Mouse (Mus musculus): ENCODE data around the gene Ceacam18. TPM values are rescaled to one million over a fixed set of nuclear protein-coding genes. Genes with fewer than 3 reads are reported as not detected.

The Ceacam18 gene
- polyA plus RNA-seq, 1 experiment, result not detected

- 75% methylated on average over 3 of the region's 3 CpGs for WGBS
- H3K4me3 ChIP-seq (replicated peaks; ENCODE audit: extremely low read depth, low read depth, low read length), result no peak overlapping the region
- no peak for DNase-seq
- TF ChIP-seq CTCF (IDR thresholded peaks at IDR 0.05; ENCODE audit: insufficient read depth, low read length) (no peak), POLR2A (IDR thresholded peaks at IDR 0.05; ENCODE audit: borderline replicate concordance, extremely low read depth, low read depth, low read length) (no peak)
- H3K4me1 ChIP-seq (ENCODE audit: control insufficient read depth, insufficient read depth, low read length), result no peaks in the 10 kb centered on the region
These were observed 9.4 kb upstream of the Ceacam18 start for GRCm38 (mm10) chr7:43625065-43625464.

DNA sequence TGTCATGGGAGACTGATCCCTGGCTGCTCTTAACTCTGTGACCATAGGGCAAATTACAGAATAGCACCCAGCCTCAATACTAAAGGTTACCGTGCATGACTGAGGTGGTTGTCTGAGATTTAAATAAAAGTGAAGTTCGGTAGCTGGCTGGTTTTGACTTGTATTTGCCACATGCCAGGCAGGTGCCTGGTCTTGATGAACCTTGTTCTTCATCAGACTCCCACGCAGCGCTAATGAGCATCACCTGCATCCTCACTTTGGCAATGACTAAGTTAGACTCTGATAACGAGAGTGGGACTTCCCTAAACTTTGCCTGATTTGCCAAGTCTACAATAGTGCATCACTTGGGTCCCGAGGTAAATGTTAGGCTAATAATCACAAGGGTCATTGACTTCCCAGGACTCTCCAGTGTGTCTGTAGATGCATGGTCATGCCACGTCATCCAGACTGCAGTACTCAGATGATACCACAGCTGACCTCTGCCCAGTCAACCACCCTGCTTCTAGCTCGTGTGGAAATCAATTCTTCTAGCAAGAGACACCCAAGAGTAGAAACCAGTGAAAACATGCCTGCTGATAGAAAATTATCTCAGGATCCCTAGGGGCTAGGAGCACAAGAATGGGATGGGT, 8.6 kb upstream of the Ceacam18 start:
- WGBS, result 70% methylated on average over 8 of the region's 8 CpGs
- Histone ChIP-seq H3K4me3 (replicated peaks; ENCODE audit: extremely low read depth, low read depth, low read length) (no peak overlapping the region), H3K4me1 (ENCODE audit: control insufficient read depth, insufficient read depth, low read length) (no peaks in the 10 kb centered on the region)
- no peak for DNase-seq
- no peak for TF ChIP-seq CTCF (IDR thresholded peaks at IDR 0.05; ENCODE audit: insufficient read depth, low read length)
- TF ChIP-seq POLR2A (IDR thresholded peaks at IDR 0.05; ENCODE audit: borderline replicate concordance, extremely low read depth, low read depth, low read length), result no peak

GRCm38 (mm10) chr7:43633940-43634339, 567 bp upstream of the Ceacam18 start:
- no peaks in the 10 kb centered on the region; the same call in 1 of the 2 replicates for H3K4me1 ChIP-seq (ENCODE audit: control insufficient read depth, insufficient read depth, low read length)
- WGBS, result 72% methylated on average over 4 of the region's 4 CpGs
- no peak for DNase-seq
- H3K4me3 ChIP-seq (replicated peaks; ENCODE audit: extremely low read depth, low read depth, low read length), result no peak overlapping the region
- no peak for TF ChIP-seq CTCF (IDR thresholded peaks at IDR 0.05; ENCODE audit: insufficient read depth, low read length)
- no peak for TF ChIP-seq POLR2A (IDR thresholded peaks at IDR 0.05; ENCODE audit: borderline replicate concordance, extremely low read depth, low read depth, low read length)

DNA sequence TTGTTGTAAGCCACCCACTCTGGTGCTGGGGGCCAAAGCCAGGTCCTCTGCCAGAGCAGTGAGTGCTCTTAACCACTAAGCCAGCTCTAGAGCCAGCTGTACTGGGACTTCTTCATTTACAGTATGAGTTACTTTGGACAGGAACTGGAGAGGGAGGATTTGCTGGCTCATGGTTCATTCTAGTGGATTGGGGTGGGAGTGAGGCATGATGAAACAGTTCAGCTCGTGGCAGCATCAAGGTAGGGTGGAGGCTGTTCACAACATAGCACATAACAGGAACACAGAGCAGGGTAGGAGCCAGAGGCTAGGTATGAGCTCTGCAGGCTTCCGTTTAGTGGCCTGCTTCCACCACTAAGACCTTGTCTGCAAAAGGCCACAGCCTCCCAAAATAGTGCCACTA, 1.7 kb downstream of the Ceacam18 start:
- Histone ChIP-seq H3K4me1 (ENCODE audit: control insufficient read depth, insufficient read depth, low read length) (no peaks in the 10 kb centered on the region; the same call in 1 of the 2 replicates), H3K4me3 (replicated peaks; ENCODE audit: extremely low read depth, low read depth, low read length) (no peak overlapping the region)
- DNase-seq, result no peak
- WGBS, result 44% methylated on average over 2 of the region's 2 CpGs
- TF ChIP-seq POLR2A (IDR thresholded peaks at IDR 0.05; ENCODE audit: borderline replicate concordance, extremely low read depth, low read depth, low read length) (no peak), CTCF (IDR thresholded peaks at IDR 0.05; ENCODE audit: insufficient read depth, low read length) (no peak)

DNA sequence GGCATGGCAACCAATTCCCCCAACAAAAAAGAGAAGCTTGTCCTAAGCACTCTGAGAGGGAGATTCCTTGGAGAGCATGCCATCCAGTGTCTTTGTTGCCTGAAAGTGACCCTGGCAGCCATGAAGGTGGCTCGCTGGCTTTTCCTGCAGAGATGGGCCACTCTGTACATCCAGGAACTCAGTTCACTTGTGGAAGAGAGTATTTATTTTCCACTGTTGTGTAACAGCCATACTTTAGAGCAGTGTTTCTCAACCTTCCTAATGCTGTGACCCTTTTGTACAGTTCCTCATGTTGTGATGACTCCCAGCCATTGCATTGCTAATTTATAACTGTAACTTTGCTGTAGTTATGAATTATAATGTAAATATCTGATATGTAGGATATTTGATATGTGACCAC, 2.6 kb downstream of the Ceacam18 start:
- Histone ChIP-seq H3K4me3 (replicated peaks; ENCODE audit: extremely low read depth, low read depth, low read length) (no peak overlapping the region), H3K4me1 (ENCODE audit: control insufficient read depth, insufficient read depth, low read length) (no peaks in the 10 kb centered on the region; the same call in 1 of the 2 replicates)
- WGBS, result 66% methylated on average over 1 of the region's 1 CpGs
- no peak for DNase-seq
- no peak for TF ChIP-seq POLR2A (IDR thresholded peaks at IDR 0.05; ENCODE audit: borderline replicate concordance, extremely low read depth, low read depth, low read length)
- no peak for TF ChIP-seq CTCF (IDR thresholded peaks at IDR 0.05; ENCODE audit: insufficient read depth, low read length)

DNA sequence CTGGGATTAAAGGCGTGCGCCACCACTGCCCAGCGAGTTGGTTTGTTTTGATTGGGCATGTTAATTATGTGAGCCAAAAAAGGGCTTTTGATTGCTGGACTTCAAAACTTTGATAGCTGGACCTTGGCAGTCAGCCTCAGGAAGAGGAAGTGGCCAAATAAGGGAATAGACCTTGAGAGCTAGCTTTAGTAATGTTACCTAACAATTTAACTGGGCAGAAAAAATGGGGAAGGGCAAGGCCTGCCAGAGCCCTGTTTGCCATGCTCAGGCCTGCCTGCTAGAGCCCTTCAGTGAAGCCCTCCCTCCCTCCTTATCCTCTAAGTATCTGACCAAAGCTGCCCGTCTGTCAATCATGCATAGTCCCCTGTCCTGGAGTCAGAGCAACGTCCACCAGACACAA, 8.1 kb downstream of the Ceacam18 start:
- no peaks in the 10 kb centered on the region for H3K4me1 ChIP-seq (ENCODE audit: control insufficient read depth, insufficient read depth, low read length)
- 43% methylated on average over 5 of the region's 5 CpGs for WGBS
- TF ChIP-seq POLR2A (IDR thresholded peaks at IDR 0.05; ENCODE audit: borderline replicate concordance, extremely low read depth, low read depth, low read length) (no peak), CTCF (IDR thresholded peaks at IDR 0.05; ENCODE audit: insufficient read depth, low read length) (no peak)
- DNase-seq, result no peak
- no peak overlapping the region for H3K4me3 ChIP-seq (replicated peaks; ENCODE audit: extremely low read depth, low read depth, low read length)

GRCm38 (mm10) chr7:43643046-43643652, 8.6 kb downstream of the Ceacam18 start:
- no peak for DNase-seq
- H3K4me1 ChIP-seq (ENCODE audit: control insufficient read depth, insufficient read depth, low read length), result no peaks in the 10 kb centered on the region
- no peak for TF ChIP-seq POLR2A (IDR thresholded peaks at IDR 0.05; ENCODE audit: borderline replicate concordance, extremely low read depth, low read depth, low read length)
- no peak for TF ChIP-seq CTCF (IDR thresholded peaks at IDR 0.05; ENCODE audit: insufficient read depth, low read length)
- 70% methylated on average over 17 of the region's 17 CpGs for WGBS
- no peak overlapping the region for H3K4me3 ChIP-seq (replicated peaks; ENCODE audit: extremely low read depth, low read depth, low read length)

GRCm38 (mm10) chr7:43652683-43653082, 18.2 kb downstream of the Ceacam18 start:
- Histone ChIP-seq H3K4me3 (replicated peaks; ENCODE audit: extremely low read depth, low read depth, low read length) (no peak overlapping the region), H3K4me1 (ENCODE audit: control insufficient read depth, insufficient read depth, low read length) (no peaks in the 10 kb centered on the region)
- DNase-seq, result no peak
- TF ChIP-seq POLR2A (IDR thresholded peaks at IDR 0.05; ENCODE audit: borderline replicate concordance, extremely low read depth, low read depth, low read length) (no peak), CTCF (IDR thresholded peaks at IDR 0.05; ENCODE audit: insufficient read depth, low read length) (no peak)
- WGBS, result 81% methylated on average over 6 of the region's 6 CpGs

- H3K4me3 ChIP-seq (replicated peaks; ENCODE audit: extremely low read depth, low read depth, low read length), result no peak overlapping the region
- H3K4me1 ChIP-seq (ENCODE audit: control insufficient read depth, insufficient read depth, low read length), result no peaks in the 10 kb centered on the region
- no peak for TF ChIP-seq POLR2A (IDR thresholded peaks at IDR 0.05; ENCODE audit: borderline replicate concordance, extremely low read depth, low read depth, low read length)
- no peak for TF ChIP-seq CTCF (IDR thresholded peaks at IDR 0.05; ENCODE audit: insufficient read depth, low read length)
- DNase-seq, result no peak
- 58% methylated on average over 3 of the region's 3 CpGs for WGBS
These were observed 20.0 kb downstream of the Ceacam18 start for GRCm38 (mm10) chr7:43654519-43654918.

DNA sequence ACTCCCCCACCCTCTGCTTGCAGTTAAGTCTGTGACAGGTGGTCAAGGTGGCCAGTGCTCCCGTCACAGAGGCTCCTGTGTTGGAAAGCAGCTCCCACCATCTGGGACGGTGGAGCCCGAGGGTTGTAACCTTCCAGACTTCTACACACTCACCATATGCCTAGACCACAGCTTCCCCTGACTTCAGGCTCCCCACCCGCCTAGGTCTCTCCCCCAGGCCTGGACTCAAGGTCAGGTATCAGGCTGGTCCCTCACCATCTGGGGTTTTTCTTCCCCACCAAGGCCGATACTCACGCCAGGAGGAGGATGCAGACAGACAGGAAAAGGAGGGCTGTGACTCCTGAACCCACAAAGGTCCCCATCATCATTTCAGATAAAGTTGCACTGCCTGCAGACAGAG, 21.7 kb downstream of the Ceacam18 start:
- Histone ChIP-seq H3K4me3 (replicated peaks; ENCODE audit: extremely low read depth, low read depth, low read length) (no peak overlapping the region), H3K4me1 (ENCODE audit: control insufficient read depth, insufficient read depth, low read length) (no peaks in the 10 kb centered on the region)
- TF ChIP-seq POLR2A (IDR thresholded peaks at IDR 0.05; ENCODE audit: borderline replicate concordance, extremely low read depth, low read depth, low read length) (no peak), CTCF (IDR thresholded peaks at IDR 0.05; ENCODE audit: insufficient read depth, low read length) (no peak)
- 49% methylated on average over 6 of the region's 6 CpGs for WGBS
- no peak for DNase-seq
